Mouse (Mus musculus) adrenal gland, adult (tissue): ENCODE results near the gene Skil.
"Not testable (repeated sequence)": the region's sequence is repeated elsewhere in the genome, so short reads cannot be mapped to it uniquely, and the experiment has no call there.

Source experiments
- DNase-seq, 2 experiments: peaks; one replicate each; pipeline ENCODE4 v3.0.0; 2022 to 2023; ENCODE audit warnings: low spot score in 1 of 2; ENCODE audit not compliant: inconsistent age in 2 of 2

Gene Skil

GRCm38 (mm10) chr3:31126303-31126702 lies 31.4 kb downstream of the Skil start:
- peak in 1 of 2 experiments; percentile 59 for DNase-seq

- DNase-seq, result peak; percentile 76 to 92
Measured at GRCm38 (mm10) chr3:31126848-31127247, 32.0 kb downstream of the Skil start.

- peak in 1 of 2 experiments; percentile 79 for DNase-seq
Measured at GRCm38 (mm10) chr3:31129766-31130165, 34.9 kb downstream of the Skil start.

GRCm38 (mm10) chr3:31133664-31134063 lies 38.8 kb downstream of the Skil start:
- DNase-seq, result peak in 1 of 2 experiments; percentile 73

- no peak for DNase-seq
Measured at GRCm38 (mm10) chr3:31134246-31134645, 39.4 kb downstream of the Skil start.

GRCm38 (mm10) chr3:31134696-31135095 lies 39.8 kb downstream of the Skil start:
- DNase-seq, result no peak

GRCm38 (mm10) chr3:31136591-31136990 lies 41.7 kb downstream of the Skil start:
- DNase-seq, result not testable (repeated sequence)

GRCm38 (mm10) chr3:31138454-31139424 lies 43.9 kb downstream of the Skil start:
- DNase-seq, result peak; percentile 64 to 93

- DNase-seq, result no peak
Measured at GRCm38 (mm10) chr3:31141621-31142020, 46.8 kb downstream of the Skil start.

GRCm38 (mm10) chr3:31145222-31145621 lies 50.4 kb downstream of the Skil start:
- not testable (repeated sequence) for DNase-seq

GRCm38 (mm10) chr3:31145641-31146290 lies 50.9 kb downstream of the Skil start:
- peak; percentile 79 to 92 for DNase-seq

GRCm38 (mm10) chr3:31148595-31148994 lies 53.7 kb downstream of the Skil start:
- peak in 1 of 2 experiments; percentile 63 for DNase-seq

- DNase-seq, result peak; percentile 76 to 79
Measured at GRCm38 (mm10) chr3:31149706-31150105, 54.8 kb downstream of the Skil start, which contains the start of gene Cldn11. TSS of gene Cldn11 (plus strand) at chr3:31149920.

GRCm38 (mm10) chr3:31152108-31152507 lies 57.2 kb downstream of the Skil start:
- peak; percentile 69 to 70 for DNase-seq

- no peak for DNase-seq
Measured at GRCm38 (mm10) chr3:31156126-31156525, 61.3 kb downstream of the Skil start.

GRCm38 (mm10) chr3:31157776-31158175 lies 62.9 kb downstream of the Skil start:
- no peak for DNase-seq

- no peak for DNase-seq
Measured at GRCm38 (mm10) chr3:31160046-31160445, 65.2 kb downstream of the Skil start.

GRCm38 (mm10) chr3:31161336-31161735 lies 66.5 kb downstream of the Skil start:
- no peak for DNase-seq

- DNase-seq, result no peak
Measured at GRCm38 (mm10) chr3:31162860-31163259, 68.0 kb downstream of the Skil start.

- DNase-seq, result no peak
Measured at GRCm38 (mm10) chr3:31165803-31166202, 70.9 kb downstream of the Skil start.

GRCm38 (mm10) chr3:31166365-31166871 lies 71.6 kb downstream of the Skil start:
- DNase-seq, result no peak
